Mouse (Mus musculus) ES-Bruce4 (cell line): ENCODE data around the gene Adck2. TPM values are rescaled to one million over a fixed set of nuclear protein-coding genes. Genes with fewer than 3 reads are reported as not detected.

ENCODE experiments used
- H3K27ac ChIP-seq: 2 replicates; pipeline ENCODE4 v1.5.1; 2012; ENCODE audit warnings: low read length, inconsistent platforms; ENCODE audit not compliant: insufficient read depth
- H3K27me3 ChIP-seq: 2 replicates; pipeline ENCODE4 v1.6.1; 2012; ENCODE audit warnings: mild to moderate bottlenecking, low read length, inconsistent platforms; ENCODE audit not compliant: control insufficient read depth, poor library complexity, insufficient read depth, severe bottlenecking
- H3K36me3 ChIP-seq: 2 replicates; pipeline ENCODE4 v1.6.1; 2012; ENCODE audit warnings: inconsistent platforms, mild to moderate bottlenecking, low read length, moderate library complexity; ENCODE audit not compliant: control insufficient read depth, poor library complexity, insufficient read depth, severe bottlenecking
- H3K4me1 ChIP-seq: one replicate; pipeline ENCODE4 v1.8.1; 2011; ENCODE audit warnings: low read length; ENCODE audit not compliant: control insufficient read depth, insufficient read depth
- H3K4me3 ChIP-seq: 2 replicates; pipeline ENCODE4 v1.5.1; 2011; ENCODE audit warnings: low read depth, mild to moderate bottlenecking, low read length
- H3K9ac ChIP-seq: 2 replicates; pipeline ENCODE4 v1.6.1; 2012; ENCODE audit warnings: low read depth, mild to moderate bottlenecking, inconsistent platforms; ENCODE audit not compliant: poor library complexity, severe bottlenecking
- H3K9me3 ChIP-seq: replicated peaks from 2 replicates; pipeline ENCODE4 v1.6.1; 2012; ENCODE audit warnings: mild to moderate bottlenecking, low read length, inconsistent platforms; ENCODE audit not compliant: control insufficient read depth, poor library complexity, insufficient read depth, severe bottlenecking
- CTCF ChIP-seq: IDR thresholded peaks from one replicate; pipeline ENCODE4 v1.8.1; 2011; ENCODE audit warnings: low read depth, low read length
- EP300 ChIP-seq: IDR thresholded peaks from 2 replicates; pipeline ENCODE4 v1.6.1; 2011; ENCODE audit warnings: low read depth, low read length; ENCODE audit not compliant: insufficient read depth
- POLR2A ChIP-seq: IDR thresholded peaks from one replicate; pipeline ENCODE4 v1.8.1; 2011; ENCODE audit warnings: low read length; ENCODE audit not compliant: insufficient read depth
- polyA plus RNA-seq: library from polyadenylated mRNA; stranded (reverse); fragments of >200 nt; gene quantifications from 2 replicates; pipeline ENCODE4 v1.2.4, GENCODE M21; 2011; ENCODE audit warnings: low read depth; ENCODE audit not compliant: missing spikeins, insufficient read depth, insufficient read length

Gene Adck2
- polyA plus RNA-seq, 1 experiment: 11.6 TPM

GRCm38 (mm10) chr6:39556900-39557659 is 16.6 kb upstream of the Adck2 start:
- Histone ChIP-seq H3K9me3 (no peaks in the 10 kb centered on the region), H3K27ac (no peak overlapping the region), H3K4me3 (peak overlapping the region; percentile 65), H3K27me3 (no peaks in the 10 kb centered on the region), H3K4me1 (peaks cover 6% of the 10 kb centered on the region), H3K36me3 (no peaks in the 10 kb centered on the region), H3K9ac (peak overlapping the region; percentile 96)
- no peak for TF ChIP-seq EP300
- TF ChIP-seq POLR2A: no peak
- TF ChIP-seq CTCF: no peak

GRCm38 (mm10) chr6:39557723-39558261 is 15.9 kb upstream of the Adck2 start, which contains the start of gene Dennd2a:
Gene Dennd2a (minus strand): TSS chr6:39557867.
- peak within 1 kb of the TSS; percentile 65 for H3K4me3 ChIP-seq
- H3K9ac ChIP-seq: peak within 1 kb of the TSS; percentile 96
- no peaks in the 10 kb centered on the region for H3K27me3 ChIP-seq
- no peaks in the 10 kb centered on the region for H3K36me3 ChIP-seq
- peaks cover 6% of the 10 kb centered on the region for H3K4me1 ChIP-seq
- H3K9me3 ChIP-seq: no peaks in the 10 kb centered on the region
- TF ChIP-seq CTCF (no peak), EP300 (no peak), POLR2A (no peak)
- 0 out of 2 replicates have a peak within 1 kb of the TSS, but pooled peaks have one; percentile 24 for H3K27ac ChIP-seq

GRCm38 (mm10) chr6:39559276-39559939 is 14.3 kb upstream of the Adck2 start:
- no peak overlapping the region for H3K27ac ChIP-seq
- H3K9me3 ChIP-seq: no peaks in the 10 kb centered on the region
- H3K9ac ChIP-seq: no peak overlapping the region
- peaks cover 6% of the 10 kb centered on the region for H3K4me1 ChIP-seq
- no peaks in the 10 kb centered on the region for H3K27me3 ChIP-seq
- no peaks in the 10 kb centered on the region for H3K36me3 ChIP-seq
- H3K4me3 ChIP-seq: no peak overlapping the region
- TF ChIP-seq CTCF (no peak), POLR2A (no peak), EP300 (no peak)

- Histone ChIP-seq H3K9ac (no peak overlapping the region), H3K27me3 (no peaks in the 10 kb centered on the region), H3K4me3 (peak overlapping the region; percentile 5; the same call in 1 of the 2 replicates), H3K27ac (no peak overlapping the region), H3K9me3 (no peaks in the 10 kb centered on the region), H3K36me3 (no peaks in the 10 kb centered on the region), H3K4me1 (no peaks in the 10 kb centered on the region)
- TF ChIP-seq EP300: no peak
- TF ChIP-seq CTCF: peak; percentile 10
These were observed 11.3 kb upstream of the Adck2 start for GRCm38 (mm10) chr6:39562166-39563015.

- H3K27ac ChIP-seq: no peak overlapping the region
- H3K9me3 ChIP-seq: no peaks in the 10 kb centered on the region
- TF ChIP-seq EP300: no peak
- no peak for TF ChIP-seq CTCF
- TF ChIP-seq POLR2A: no peak
- no peak overlapping the region for H3K4me3 ChIP-seq
- H3K4me1 ChIP-seq: no peaks in the 10 kb centered on the region
- no peak overlapping the region for H3K9ac ChIP-seq
- no peaks in the 10 kb centered on the region for H3K36me3 ChIP-seq
- no peaks in the 10 kb centered on the region for H3K27me3 ChIP-seq
These were observed 6.1 kb upstream of the Adck2 start for GRCm38 (mm10) chr6:39567528-39567927.
